Mouse (Mus musculus) heart, postnatal 14 days (tissue): ENCODE results near the gene Cend1. TPM values are rescaled to one million over a fixed set of nuclear protein-coding genes. Genes with fewer than 3 reads are reported as not detected.

Experiments used
- DNase-seq, 2 experiments: peaks; one replicate each; pipeline ENCODE4 v3.0.0; 2021 to 2022
- intact Hi-C: fragments of 180-260 bp; cut with DNase I; formaldehyde crosslinking; loops from one replicate; pipeline ENCODE4 v1.15.1; 2025
- long read RNA-seq, 2 experiments: library from polyadenylated mRNA; stranded (forward); transcript quantifications; one replicate each; pipeline ENCODE4 v2.0.0; 2021
- total RNA-seq, 2 experiments: library from RNA; stranded (reverse); gene quantifications; 2 replicates each; pipeline ENCODE4 v1.2.3; 2021

The Cend1 gene
- total RNA-seq: 1 to 10 TPM; 1.5 to 1.7 TPM
- long read RNA-seq, experiment 1, partial matches to known transcripts: 0 of 2 reads
- long read RNA-seq, experiment 1, other reads (novel, unspliced or antisense): 0 of 2 reads
- long read RNA-seq, experiment 2, partial matches to known transcripts: 0 of 2 reads
- long read RNA-seq, experiment 2, other reads (novel, unspliced or antisense): 0 of 2 reads

DNA sequence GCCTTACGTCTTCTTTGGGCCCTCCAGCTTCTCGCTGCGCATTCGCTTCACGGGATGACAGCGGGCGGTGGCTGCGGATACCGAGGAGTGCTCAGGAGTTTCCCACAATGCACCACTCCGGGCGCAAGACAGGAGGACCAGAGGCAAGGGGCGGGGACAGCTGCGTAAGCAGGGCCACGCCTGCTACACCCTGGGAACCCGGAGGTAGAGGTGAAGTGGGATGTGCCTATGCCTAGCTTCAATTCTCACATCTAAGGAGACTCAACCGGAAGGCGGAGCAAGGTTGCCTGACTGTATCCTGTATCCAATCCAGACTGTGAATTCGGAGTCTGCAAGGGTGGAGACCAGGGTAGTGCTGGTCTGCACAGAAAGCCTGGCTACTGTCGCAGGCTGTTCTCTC lies at the start of gene Cend1:
Gene Cend1, minus strand, starts transcription at position 182 of the 400 bp plus-strand sequence.
- intact Hi-C loops: no loop called here
- peak; percentile 48 to 59 for DNase-seq

GRCm38 (mm10) chr7:141478270-141478748 lies 49.0 kb upstream of the Cend1 start:
- intact Hi-C loops: no loop called here
- DNase-seq: peak in 1 of 2 experiments; percentile 30

DNA sequence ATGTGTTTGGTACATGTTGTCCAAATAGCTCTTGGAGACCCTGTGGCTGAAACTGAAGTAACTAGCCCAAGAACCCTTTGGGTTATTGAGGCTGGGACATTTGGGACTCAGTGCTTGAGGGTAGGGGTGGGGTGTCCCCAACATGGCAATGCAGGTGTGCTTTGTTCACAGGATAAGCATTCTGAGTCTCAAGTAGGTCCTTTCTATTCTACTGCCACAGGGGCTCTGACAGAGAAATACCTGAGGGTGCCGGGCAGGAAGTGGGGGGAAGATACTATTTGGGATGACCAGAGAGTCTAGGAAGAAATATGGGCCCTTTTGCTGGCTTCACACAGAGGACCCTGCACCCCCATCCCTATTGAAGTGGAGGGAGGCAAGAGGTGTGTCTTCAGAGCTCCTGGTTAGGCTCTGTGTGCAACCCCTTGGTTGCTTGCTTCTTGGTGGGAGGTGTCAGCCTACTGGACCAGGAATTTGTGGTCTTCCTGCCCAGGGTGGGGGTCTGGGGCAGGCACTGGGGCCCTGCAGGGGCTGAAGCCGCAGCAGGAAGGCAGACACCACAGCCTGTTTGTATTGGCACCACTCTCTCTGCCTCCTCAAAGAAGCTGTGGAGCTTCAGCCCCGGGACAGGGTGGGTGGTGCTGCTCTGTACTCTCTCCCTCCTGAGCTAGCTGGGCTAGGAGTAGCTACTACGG lies 48.4 kb upstream of the Cend1 start:
- DNase-seq: peak; percentile 29 to 32
- intact Hi-C loops: no loop called here

GRCm38 (mm10) chr7:141476981-141477370 lies 47.7 kb upstream of the Cend1 start:
- DNase-seq: no peak
- intact Hi-C loops: no loop called here

DNA sequence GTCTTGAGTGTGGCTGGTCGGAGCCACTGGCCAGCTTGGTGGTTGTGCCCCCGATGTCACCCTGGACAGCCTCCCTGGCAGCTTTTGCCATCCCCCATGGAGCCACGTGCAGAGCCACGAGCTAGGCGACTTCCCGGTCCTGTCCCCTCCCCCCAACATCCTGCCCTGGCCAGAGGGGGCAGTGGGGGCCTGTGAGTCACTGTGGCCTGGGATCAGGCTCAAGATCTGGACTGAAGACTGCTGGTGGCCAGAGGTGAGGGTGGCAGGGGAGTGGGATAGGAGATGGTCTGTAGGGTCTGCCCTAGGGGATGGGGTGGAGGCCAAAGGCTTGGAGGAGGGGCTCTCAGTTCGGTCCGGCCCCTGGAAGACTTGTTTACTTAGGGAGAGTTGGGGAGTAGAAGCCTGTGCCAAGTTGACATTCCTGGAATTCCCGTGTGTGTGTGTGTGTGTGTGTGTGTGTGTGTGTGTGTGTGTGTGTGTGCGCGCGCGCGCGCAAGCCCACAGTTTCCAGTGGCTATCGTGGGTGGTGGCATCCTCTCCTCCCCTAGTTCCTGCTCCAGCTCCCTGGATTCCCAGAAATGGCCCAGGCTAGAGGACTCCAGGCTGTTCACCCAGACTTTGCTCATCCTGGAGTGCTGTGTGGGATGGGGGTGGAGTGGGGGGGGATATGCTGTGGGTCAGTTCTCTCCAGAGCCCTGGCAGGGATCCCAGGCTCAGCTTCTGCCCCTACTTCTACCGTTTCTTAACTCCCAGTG lies 47.1 kb upstream of the Cend1 start:
- intact Hi-C loops: no loop called here
- DNase-seq: peak; percentile 80 to 89

DNA sequence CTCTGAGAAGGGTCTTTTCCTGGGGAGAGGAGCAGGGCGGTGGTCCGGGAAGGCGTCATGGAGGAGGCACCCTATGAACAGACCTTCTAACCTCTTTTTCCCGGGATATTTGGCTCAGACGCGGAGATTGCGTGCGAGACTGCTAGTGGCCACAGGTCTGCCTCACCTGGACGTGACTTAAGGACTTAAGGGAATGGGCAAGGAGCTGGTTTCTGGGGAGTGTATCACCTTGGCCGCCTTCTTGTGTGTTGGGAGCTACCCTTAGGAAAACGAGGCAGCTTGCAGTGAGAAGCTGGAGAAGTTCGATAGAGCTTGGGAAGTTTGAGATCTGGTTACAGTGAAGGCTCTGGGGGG lies 46.5 kb upstream of the Cend1 start:
- intact Hi-C loops: no loop called here
- no peak for DNase-seq

DNA sequence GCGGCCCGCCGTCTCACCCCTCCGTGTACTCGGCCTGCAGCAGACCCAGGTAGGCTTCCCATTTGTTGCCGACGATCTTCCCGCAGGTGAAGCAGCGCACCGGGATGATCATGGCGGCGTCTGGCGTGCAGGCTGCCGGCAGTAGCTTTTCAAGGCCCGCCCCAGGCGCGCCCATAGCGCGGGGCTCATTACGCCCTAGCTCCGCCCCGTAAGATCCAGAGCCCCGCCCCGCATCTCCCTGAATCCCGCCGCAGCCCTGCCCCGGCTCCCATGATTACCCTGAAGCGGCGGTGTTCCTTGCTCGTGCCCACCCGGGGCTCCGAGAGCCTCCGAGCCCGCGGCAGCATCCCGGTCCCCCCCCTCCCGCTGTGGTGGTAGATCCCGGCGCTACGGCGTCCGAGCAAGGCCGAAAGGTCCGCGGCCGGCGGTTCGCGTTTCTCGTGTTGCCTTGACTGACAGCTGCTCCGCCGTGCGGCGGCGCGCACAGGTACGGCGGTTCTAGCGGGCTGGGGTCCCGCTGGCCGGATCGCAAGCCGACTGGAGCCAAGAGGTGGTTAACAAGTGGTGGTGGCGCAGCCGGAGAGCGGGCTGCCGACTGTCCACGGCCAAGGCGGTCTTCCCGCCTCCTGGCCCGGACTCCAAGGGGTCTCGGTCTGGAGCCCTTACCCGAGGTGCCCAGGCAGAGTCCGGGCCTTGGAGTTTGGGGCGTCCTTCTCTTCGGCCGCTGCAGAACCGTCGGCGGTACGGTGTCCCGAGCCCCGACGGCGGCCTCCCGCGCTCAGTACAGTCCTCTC lies 45.9 kb upstream of the Cend1 start, which contains the start of the genes Polr2l and Tspan4:
Gene Polr2l, minus strand, starts transcription at position 122 of the 794 bp plus-strand sequence.
Gene Tspan4, plus strand, starts transcription at position 230 of the 794 bp plus-strand sequence.
- DNase-seq: peak; percentile 86 to 87
- intact Hi-C loops: no loop called here

DNA sequence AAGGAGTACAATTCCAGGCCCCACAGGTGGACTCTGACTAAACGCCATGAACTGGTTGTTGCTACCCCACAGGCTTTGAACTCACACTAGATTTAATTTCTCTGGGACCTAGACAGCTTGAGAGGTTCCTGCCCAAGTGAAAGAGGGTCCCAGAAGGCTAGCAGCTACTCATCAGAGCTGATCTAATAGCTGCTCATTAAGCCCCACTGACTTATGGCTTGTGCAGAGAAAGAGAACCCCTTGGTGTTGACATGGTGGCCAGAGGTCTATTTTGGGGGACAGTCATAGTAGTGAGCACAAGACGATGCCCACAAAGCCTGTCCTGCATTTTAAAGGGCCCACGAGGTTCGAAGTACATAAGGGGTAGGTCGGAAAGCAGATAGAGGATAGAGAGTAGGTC lies 44.9 kb upstream of the Cend1 start:
- intact Hi-C loops: no loop called here

GRCm38 (mm10) chr7:141472763-141473162 lies 43.5 kb upstream of the Cend1 start:
- intact Hi-C loops: no loop called here
- DNase-seq: no peak

More for the DNA sequence above, 44.9 kb upstream of the Cend1 start:
- DNase-seq: no peak

GRCm38 (mm10) chr7:141472226-141472625 lies 42.9 kb upstream of the Cend1 start:
- no peak for DNase-seq
- intact Hi-C loops: no loop called here

- no peak for DNase-seq
- intact Hi-C loops: no loop called here
Observed at GRCm38 (mm10) chr7:141471236-141471635, 41.9 kb upstream of the Cend1 start.

DNA sequence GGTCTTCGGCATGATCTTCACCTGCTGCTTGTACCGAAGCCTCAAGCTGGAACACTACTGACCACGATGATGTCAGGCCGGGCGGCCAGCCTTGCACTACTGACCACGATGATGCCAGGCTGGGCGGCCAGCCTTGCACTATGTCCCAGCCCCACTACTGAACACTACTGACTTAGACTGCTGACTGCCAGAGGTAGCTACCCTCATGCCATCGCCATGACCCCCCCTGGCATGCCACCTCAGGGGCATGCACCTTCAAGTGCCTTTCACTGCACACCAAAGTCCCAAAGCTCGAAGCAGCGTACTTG lies 41.3 kb upstream of the Cend1 start:
- intact Hi-C loops: no loop called here
- DNase-seq: no peak

GRCm38 (mm10) chr7:141469901-141470636 lies 40.8 kb upstream of the Cend1 start:
- DNase-seq: peak; percentile 22 to 46
- intact Hi-C loops: no loop called here

GRCm38 (mm10) chr7:141469352-141469751 lies 40.1 kb upstream of the Cend1 start:
- intact Hi-C loops: no loop called here
- no peak for DNase-seq

DNA sequence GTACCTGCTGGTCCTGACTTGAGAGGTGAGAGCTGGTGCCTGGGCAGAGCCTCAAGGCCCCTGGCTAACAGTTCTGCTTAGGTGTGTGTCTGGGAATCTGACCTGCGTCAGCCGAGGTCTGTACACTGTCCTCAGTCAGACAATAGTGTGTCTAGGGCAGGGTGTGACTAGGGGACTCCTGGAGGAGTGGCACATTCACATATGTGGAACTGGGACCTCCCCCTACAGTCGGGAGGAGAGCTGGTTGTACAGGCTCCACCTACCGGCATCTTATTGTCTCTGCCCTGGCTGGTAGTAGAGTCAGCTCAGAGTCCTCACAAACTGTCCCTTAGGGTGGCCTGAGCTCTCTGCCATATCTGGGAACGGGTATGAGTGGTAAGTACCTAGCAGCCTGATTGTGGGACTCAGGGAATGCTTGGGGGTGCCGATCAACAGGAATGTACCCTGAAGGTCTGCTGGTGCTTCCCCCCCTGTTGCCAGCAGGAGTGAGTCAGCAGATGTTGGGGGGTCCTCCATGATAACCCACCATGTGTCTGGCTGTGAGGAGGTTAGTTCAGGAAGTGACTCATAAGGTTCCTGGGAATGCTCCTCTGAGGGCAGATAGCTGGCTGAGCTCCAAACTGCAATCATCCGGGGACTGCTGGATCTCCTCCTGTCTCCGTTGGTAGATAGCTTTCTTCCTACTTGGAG lies 39.4 kb upstream of the Cend1 start:
- intact Hi-C loops: no loop called here
- peak; percentile 64 to 74 for DNase-seq

DNA sequence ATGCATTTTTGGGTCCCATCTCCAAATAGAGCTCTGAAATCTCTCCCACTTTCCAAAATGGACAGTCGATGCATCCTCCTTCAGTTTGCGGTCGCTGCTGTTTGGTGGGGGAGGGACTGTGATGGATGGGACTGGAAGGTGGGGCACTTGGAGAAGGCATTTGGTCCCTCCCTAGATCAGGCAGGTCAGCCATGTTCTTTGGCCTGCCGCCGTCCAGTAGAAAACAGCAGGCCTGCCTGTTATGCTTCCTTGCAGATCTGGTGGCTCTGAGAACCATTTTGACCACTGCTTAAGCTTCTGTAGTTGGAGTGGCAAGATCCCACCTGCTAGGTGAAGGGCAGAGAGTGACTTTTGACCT lies 38.9 kb upstream of the Cend1 start:
- peak; percentile 42 to 53 for DNase-seq
- intact Hi-C loops: no loop called here

DNA sequence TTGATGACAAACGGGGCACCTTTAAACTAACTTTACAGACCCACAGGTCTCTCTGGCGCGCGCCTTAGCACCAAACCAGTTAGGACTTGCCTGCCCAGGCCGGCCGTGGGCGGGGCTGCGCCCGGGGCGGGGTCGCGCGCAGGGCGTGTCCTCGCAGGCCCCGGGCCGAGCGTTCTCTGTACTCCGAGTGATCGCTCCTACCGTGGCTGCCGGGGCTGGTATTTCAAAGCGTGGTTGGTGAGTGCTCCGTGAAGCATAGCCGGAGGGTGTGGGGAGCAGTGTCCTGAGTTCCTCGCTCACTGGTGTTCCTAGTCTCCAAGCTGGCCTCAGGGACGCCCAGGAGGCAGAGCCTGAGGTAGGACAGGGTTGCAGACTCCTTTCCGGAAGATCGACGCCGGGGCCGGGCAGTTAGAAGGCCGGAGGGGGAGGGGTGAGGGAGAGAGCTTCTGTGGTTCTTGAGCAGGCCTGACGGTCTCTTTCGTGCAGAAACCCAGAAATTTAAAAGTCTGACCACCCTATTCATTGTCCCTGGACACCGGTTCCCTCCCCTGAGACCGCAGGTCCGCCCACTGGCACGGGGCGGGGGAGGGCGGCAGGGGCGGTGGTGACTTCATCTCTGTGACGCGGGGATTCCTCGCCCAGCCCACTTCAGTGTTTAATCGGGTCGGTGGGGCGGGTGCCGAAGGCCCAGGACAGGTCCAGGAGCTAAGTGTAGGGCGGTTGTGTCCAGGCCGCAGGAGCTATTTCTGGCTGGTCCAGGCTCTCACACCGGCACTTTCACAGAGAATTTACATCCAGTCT lies 38.1 kb upstream of the Cend1 start, which contains the start of gene Cd151:
Gene Cd151, plus strand, starts transcription at position 163 of the 801 bp plus-strand sequence.
- intact Hi-C loops: no loop called here
- DNase-seq: peak; percentile 92 to 94

- intact Hi-C loops: no loop called here
- no peak for DNase-seq
Observed at GRCm38 (mm10) chr7:141466607-141467148, 37.4 kb upstream of the Cend1 start.
